Mouse (Mus musculus) T-cell, adult 2 months (primary cell): ENCODE measurements around the gene Crkl.

Experiments used
- DNase-seq: peaks from one replicate; pipeline ENCODE4 v3.0.0; 2022; ENCODE audit warnings: low spot score

Crkl gene

GRCm38 (mm10) chr16:17451541-17452372, at the start of gene Crkl:
Crkl (plus strand) TSS chr16:17451987.
- peak; percentile 97 for DNase-seq

- DNase-seq = peak; percentile 55
Observed at GRCm38 (mm10) chr16:17402855-17403254, 48.9 kb upstream of the Crkl start.

- no peak for DNase-seq
Observed at GRCm38 (mm10) chr16:17405271-17405696, 46.5 kb upstream of the Crkl start.

GRCm38 (mm10) chr16:17405736-17406443, 45.9 kb upstream of the Crkl start, which contains the start of the genes Snap29 and Pi4ka:
Snap29 (plus strand) TSS chr16:17405986.
Pi4ka (minus strand) TSS chr16:17406314.
- peak; percentile 100 for DNase-seq

- no peak for DNase-seq
Observed at GRCm38 (mm10) chr16:17406512-17407231, 45.1 kb upstream of the Crkl start.

- no peak for DNase-seq
Observed at GRCm38 (mm10) chr16:17409046-17409445, 42.7 kb upstream of the Crkl start.

GRCm38 (mm10) chr16:17410209-17410608, 41.6 kb upstream of the Crkl start:
- DNase-seq = no peak

- DNase-seq = no peak
Observed at GRCm38 (mm10) chr16:17423021-17423420, 28.8 kb upstream of the Crkl start.

- DNase-seq = no peak
Observed at GRCm38 (mm10) chr16:17432576-17432975, 19.2 kb upstream of the Crkl start.

- peak; percentile 48 for DNase-seq
Observed at GRCm38 (mm10) chr16:17452373-17452715, 557 bp downstream of the Crkl start.

- DNase-seq = no peak
Observed at GRCm38 (mm10) chr16:17456901-17457300, 5.1 kb downstream of the Crkl start.

GRCm38 (mm10) chr16:17460254-17460653, 8.5 kb downstream of the Crkl start:
- DNase-seq = peak; percentile 56

- DNase-seq = no peak
Observed at GRCm38 (mm10) chr16:17461596-17461995, 9.8 kb downstream of the Crkl start.

- no peak for DNase-seq
Observed at GRCm38 (mm10) chr16:17463184-17463583, 11.4 kb downstream of the Crkl start.

GRCm38 (mm10) chr16:17466875-17467663, 15.3 kb downstream of the Crkl start:
- DNase-seq = no peak

- no peak for DNase-seq
Observed at GRCm38 (mm10) chr16:17472498-17472897, 20.7 kb downstream of the Crkl start.

GRCm38 (mm10) chr16:17474091-17474490, 22.3 kb downstream of the Crkl start:
- DNase-seq = peak; percentile 32

GRCm38 (mm10) chr16:17474761-17475160, 23.0 kb downstream of the Crkl start:
- DNase-seq = no peak

GRCm38 (mm10) chr16:17475326-17475725, 23.5 kb downstream of the Crkl start:
- DNase-seq = no peak

- DNase-seq = peak; percentile 7
Observed at GRCm38 (mm10) chr16:17478331-17478943, 26.6 kb downstream of the Crkl start.

GRCm38 (mm10) chr16:17481465-17481864, 29.7 kb downstream of the Crkl start:
- no peak for DNase-seq
